Mouse (Mus musculus) embryonic fibroblast, embryonic 13.5 days (primary cell): Measurements from ENCODE around the gene Rab11fip5.

Experiments used
- CTCF ChIP-seq: IDR thresholded peaks from 2 replicates; pipeline ENCODE4 v1.5.1; 2011; ENCODE audit warnings: mild to moderate bottlenecking, control low read depth, low read length, moderate library complexity, borderline replicate concordance; ENCODE audit not compliant: insufficient read depth
- POLR2A ChIP-seq: IDR thresholded peaks from 2 replicates; pipeline ENCODE4 v1.6.1; 2011; ENCODE audit warnings: low read depth, mild to moderate bottlenecking, control low read depth, low read length, moderate library complexity

- TF ChIP-seq CTCF = no peak
- no peak for TF ChIP-seq POLR2A
Observed at GRCm38 (mm10) chr6:85355753-85356152, 18.7 kb downstream of the Rab11fip5 start.
